Comparison of ENCODE assay signal across 18 mouse cellular contexts in genomic region chr12:71430331-71430730, GRCm38 (mm10).
DNase-seq lines count a peak whose midpoint lies in the region; ATAC-seq and TF ChIP-seq lines count a peak whose summit lies in the region.
"Had no signal": no experiment of that assay in that cellular context is flagged by ENCODE, and none has a peak within 500 bp of the region (broad histone marks: within the 10 kb centered on the region; RNA-seq: fewer than 3 reads in every experiment).

No protein-coding gene starts in this region.

- H3K36me3 ChIP-seq in forebrain, postnatal 0 days (ENCODE audit: insufficient read depth) = no peaks in the 10 kb centered on the region
- H3K36me3 ChIP-seq in forebrain, embryonic 13.5 days (ENCODE audit: poor library complexity, severe bottlenecking) = no peaks in the 10 kb centered on the region
- no peaks in the 10 kb centered on the region for H3K36me3 ChIP-seq in liver, adult 2 months (ENCODE audit: control insufficient read depth, insufficient read depth, low read length)
- H3K36me3 ChIP-seq in embryonic facial prominence, embryonic 10.5 days (replicated peaks) = no peaks in the 10 kb centered on the region
- H3K36me3 ChIP-seq: forebrain, embryonic 12.5 days; heart, embryonic 12.5 days; kidney, embryonic 15.5 days; liver, embryonic 15.5 days had no signal

- WGBS in forebrain, postnatal 0 days = 32% methylated on average over 11 of the region's 11 CpGs
- 32% methylated on average over 11 of the region's 11 CpGs for WGBS in forebrain, embryonic 13.5 days
- WGBS in liver, adult 2 months = 59% methylated on average over 11 of the region's 11 CpGs
- WGBS in embryonic facial prominence, embryonic 10.5 days = 36% methylated on average over 11 of the region's 11 CpGs

- TF ChIP-seq POLR2A in liver, adult 2 months (IDR thresholded peaks at IDR 0.05; ENCODE audit: extremely low read depth, insufficient read depth, low read length) = no peak

- no peak overlapping the region for H3K9ac ChIP-seq in forebrain, postnatal 0 days
- no peak overlapping the region for H3K9ac ChIP-seq in forebrain, embryonic 13.5 days
- H3K9ac ChIP-seq in liver, adult 2 months (ENCODE audit: low read depth, low read length) = no peak overlapping the region
- H3K9ac ChIP-seq: forebrain, embryonic 12.5 days; heart, embryonic 12.5 days; kidney, embryonic 15.5 days; liver, embryonic 15.5 days had no signal

- H3K27ac ChIP-seq in forebrain, postnatal 0 days (ENCODE audit: low read depth, low read length) = no peak overlapping the region
- H3K27ac ChIP-seq in forebrain, embryonic 13.5 days = no peak overlapping the region
- 0 out of 2 replicates have a peak overlapping the region, but pooled peaks have one; percentile 57 for H3K27ac ChIP-seq in liver, adult 2 months (replicated peaks; ENCODE audit: insufficient read depth, low read depth, low read length)
- H3K27ac ChIP-seq in embryonic facial prominence, embryonic 10.5 days (replicated peaks) = no peak overlapping the region
- H3K27ac ChIP-seq: forebrain, embryonic 12.5 days; kidney, embryonic 15.5 days; liver, embryonic 15.5 days; macrophage had no signal

- no peak overlapping the region for H3K4me2 ChIP-seq in forebrain, postnatal 0 days (ENCODE audit: low read depth)
- H3K4me2 ChIP-seq in forebrain, embryonic 13.5 days = no peak overlapping the region
- H3K4me2 ChIP-seq: forebrain, embryonic 12.5 days; heart, embryonic 12.5 days; kidney, embryonic 15.5 days; liver, embryonic 15.5 days had no signal

- no peaks in the 10 kb centered on the region for H3K27me3 ChIP-seq in forebrain, postnatal 0 days (ENCODE audit: insufficient read depth, low read length)
- no peaks in the 10 kb centered on the region for H3K27me3 ChIP-seq in forebrain, embryonic 13.5 days
- H3K27me3 ChIP-seq in liver, adult 2 months (ENCODE audit: control insufficient read depth, insufficient read depth, low read length) = no peaks in the 10 kb centered on the region
- H3K27me3 ChIP-seq in embryonic facial prominence, embryonic 10.5 days (replicated peaks; ENCODE audit: low read depth, poor library complexity, severe bottlenecking) = no peaks in the 10 kb centered on the region
- H3K27me3 ChIP-seq: heart, embryonic 12.5 days; kidney, embryonic 15.5 days; liver, embryonic 15.5 days had no signal

- no peaks in the 10 kb centered on the region for H3K9me3 ChIP-seq in forebrain, postnatal 0 days (ENCODE audit: low read length)
- no peaks in the 10 kb centered on the region for H3K9me3 ChIP-seq in forebrain, embryonic 13.5 days (replicated peaks)
- H3K9me3 ChIP-seq in embryonic facial prominence, embryonic 10.5 days = no peaks in the 10 kb centered on the region
- H3K9me3 ChIP-seq: forebrain, embryonic 12.5 days; heart, embryonic 12.5 days; kidney, embryonic 15.5 days; liver, embryonic 15.5 days had no signal

- H3K4me1 ChIP-seq in forebrain, postnatal 0 days (ENCODE audit: insufficient read depth) = no peaks in the 10 kb centered on the region
- H3K4me1 ChIP-seq in forebrain, embryonic 13.5 days = peaks cover 32% of the 10 kb centered on the region
- peaks cover 3% of the 10 kb centered on the region; the same call in 1 of the 2 replicates for H3K4me1 ChIP-seq in liver, adult 2 months (ENCODE audit: control insufficient read depth, insufficient read depth, low read length)
- H3K4me1 ChIP-seq in embryonic facial prominence, embryonic 10.5 days = peaks cover 76% of the 10 kb centered on the region
- H3K4me1 ChIP-seq: liver, embryonic 15.5 days had no signal

- no peak overlapping the region for H3K4me3 ChIP-seq in forebrain, postnatal 0 days (ENCODE audit: low read depth, low read length)
- H3K4me3 ChIP-seq in forebrain, embryonic 13.5 days = no peak overlapping the region
- H3K4me3 ChIP-seq in liver, adult 2 months (ENCODE audit: insufficient read depth, low read depth, low read length) = no peak overlapping the region
- H3K4me3 ChIP-seq in embryonic facial prominence, embryonic 10.5 days = no peak overlapping the region
- H3K4me3 ChIP-seq: forebrain, embryonic 12.5 days; heart, embryonic 12.5 days; kidney, embryonic 15.5 days; liver, embryonic 15.5 days had no signal

- no peak for ATAC-seq in forebrain, postnatal 0 days
- no peak for ATAC-seq in forebrain, embryonic 13.5 days
- ATAC-seq: activated CD4-positive, CD25-positive, alpha-beta regulatory T cell, adult 4 months had no signal

- TF ChIP-seq CTCF in forebrain, postnatal 0 days (IDR thresholded peaks at IDR 0.05; ENCODE audit: low read depth) = no peak
- TF ChIP-seq CTCF in liver, adult 2 months (IDR thresholded peaks at IDR 0.05; ENCODE audit: low read depth, low read length) = no peak

- no peaks in the 10 kb centered on the region for H3K79me2 ChIP-seq in liver, adult 2 months (ENCODE audit: control insufficient read depth, insufficient read depth, low read length)

- DNase-seq in cerebellum, adult 11 months = peak; percentile 13
- DNase-seq in cerebellum, adult 8-10 months = no peak
- DNase-seq in forebrain, postnatal 0 days = peak; percentile 33
- peak; percentile 69 for DNase-seq in liver, adult 2 months (ENCODE audit: extremely low read depth, low read depth, low spot score)
- no peak for DNase-seq in liver
- peak; percentile 22 for DNase-seq in embryonic facial prominence, embryonic 10.5 days (ENCODE audit: low spot score)
- no peak for DNase-seq in adrenal gland, adult 18-20 months (ENCODE audit: low spot score in 2 of 2)
- DNase-seq: adrenal gland, postnatal 10 days; gastrocnemius, postnatal 10 days; heart, postnatal 10 days; layer of hippocampus, adult 9-11 months had no signal

Comparison
In these comparisons a context has a peak if more than half of its experiments do, and no peak if none do; other contexts are left out.
1. DNase-seq: peak in cerebellum, adult 11 months (single experiment), forebrain, postnatal 0 days (single experiment), liver, adult 2 months (single experiment) and embryonic facial prominence, embryonic 10.5 days (single experiment); none in cerebellum, adult 8-10 months (single experiment), liver (single experiment) and adrenal gland, adult 18-20 months (0 of 2).